Comparison of ENCODE assay signal across 11 mouse cellular contexts in genomic region chr9:122064937-122065673, GRCm38 (mm10). TPM values are rescaled to one million over a fixed set of nuclear protein-coding genes. Genes with fewer than 3 reads are reported as not detected.
A peak's percentile ranks its signal among the peaks of the same experiment; 100 is the strongest.
DNase-seq lines count a peak whose midpoint lies in the region; ATAC-seq and TF ChIP-seq lines count a peak whose summit lies in the region.
"Had no signal": no experiment of that assay in that cellular context is flagged by ENCODE, and none has a peak within 500 bp of the region (broad histone marks: within the 10 kb centered on the region; RNA-seq: fewer than 3 reads in every experiment).

No protein-coding gene starts in this region.

- no peak overlapping the region for H3K9ac ChIP-seq in embryonic facial prominence, embryonic 15.5 days
- H3K9ac ChIP-seq in lung, embryonic 16.5 days (ENCODE audit: low read length): no peak overlapping the region

- no peak for TF ChIP-seq POLR2A in thymus, adult 2 months (IDR thresholded peaks at IDR 0.05; ENCODE audit: control insufficient read depth, extremely low read depth, insufficient read depth, low read length, poor library complexity)

- H3K27ac ChIP-seq in embryonic facial prominence, embryonic 15.5 days (replicated peaks): no peak overlapping the region
- peak overlapping the region; percentile 49 for H3K27ac ChIP-seq in lung, embryonic 16.5 days (ENCODE audit: low read length)
- H3K27ac ChIP-seq in thymus, adult 2 months (ENCODE audit: control insufficient read depth, insufficient read depth, low read length): no peak overlapping the region

- H3K4me1 ChIP-seq in embryonic facial prominence, embryonic 15.5 days: no peaks in the 10 kb centered on the region
- peaks cover 8% of the 10 kb centered on the region for H3K4me1 ChIP-seq in lung, embryonic 16.5 days (replicated peaks; ENCODE audit: control insufficient read depth, insufficient read depth, low read length)
- no peaks in the 10 kb centered on the region for H3K4me1 ChIP-seq in thymus, adult 2 months (replicated peaks; ENCODE audit: control insufficient read depth, insufficient read depth, low read length)

- H3K4me3 ChIP-seq in embryonic facial prominence, embryonic 15.5 days (replicated peaks): no peak overlapping the region
- H3K4me3 ChIP-seq in lung, embryonic 16.5 days (ENCODE audit: low read length): no peak overlapping the region
- H3K4me3 ChIP-seq in thymus, adult 2 months (ENCODE audit: control insufficient read depth, insufficient read depth, low read length): no peak overlapping the region
- H3K4me3 ChIP-seq: myocyte had no signal

- no peak for TF ChIP-seq CTCF in thymus, adult 2 months (IDR thresholded peaks at IDR 0.05; ENCODE audit: borderline replicate concordance, control insufficient read depth, extremely low read depth, insufficient read depth, low read length, poor library complexity)

- peak; percentile 29; the same call in 1 of the 2 replicates for ATAC-seq in embryonic facial prominence, embryonic 15.5 days (ENCODE audit: insufficient number of reproducible peaks, low FRiP score, low TSS enrichment, low read depth)
- ATAC-seq in lung, embryonic 16.5 days (ENCODE audit: low read depth): peak; percentile 83

- WGBS in embryonic facial prominence, embryonic 15.5 days: 70% methylated on average over 13 of the region's 13 CpGs
- 61% methylated on average over 13 of the region's 13 CpGs for WGBS in lung, embryonic 16.5 days
- WGBS in thymus, adult 2 months: 93% methylated on average over 13 of the region's 13 CpGs

- DNase-seq in gastrocnemius, adult 18-20 months (ENCODE audit: low spot score): peak; percentile 34
- no peak for DNase-seq in gastrocnemius, adult 8-10 months (ENCODE audit: low spot score in 2 of 2)
- DNase-seq in heart, postnatal 4 days: peak; percentile 43
- no peak for DNase-seq in urinary bladder, postnatal 10 days (ENCODE audit: low spot score)
- DNase-seq in right cerebral cortex, postnatal 25 days: no peak
- no peak for DNase-seq in thymus, adult 2 months
- DNase-seq: left cerebral cortex, postnatal 4 days; spleen, adult 18-20 months had no signal

- no peaks in the 10 kb centered on the region for H3K9me3 ChIP-seq in embryonic facial prominence, embryonic 15.5 days (replicated peaks)
- no peaks in the 10 kb centered on the region for H3K9me3 ChIP-seq in lung, embryonic 16.5 days (ENCODE audit: control insufficient read depth, low read length)

- no peak overlapping the region for H3K4me2 ChIP-seq in embryonic facial prominence, embryonic 15.5 days (replicated peaks)
- no peak overlapping the region for H3K4me2 ChIP-seq in lung, embryonic 16.5 days (ENCODE audit: low read depth, low read length)

- no peaks in the 10 kb centered on the region for H3K36me3 ChIP-seq in embryonic facial prominence, embryonic 15.5 days
- H3K36me3 ChIP-seq in lung, embryonic 16.5 days (ENCODE audit: control insufficient read depth, insufficient read depth, low read length): no peaks in the 10 kb centered on the region
- H3K36me3 ChIP-seq in thymus, adult 2 months (ENCODE audit: control insufficient read depth, insufficient read depth, low read length): no peaks in the 10 kb centered on the region

- H3K27me3 ChIP-seq in embryonic facial prominence, embryonic 15.5 days: no peaks in the 10 kb centered on the region
- no peaks in the 10 kb centered on the region for H3K27me3 ChIP-seq in lung, embryonic 16.5 days (ENCODE audit: control insufficient read depth, insufficient read depth, low read depth, low read length)
- H3K27me3 ChIP-seq in thymus, adult 2 months (ENCODE audit: control insufficient read depth, insufficient read depth, low read length): no peaks in the 10 kb centered on the region

RNA-seq across cellular contexts. Expression of gene Snrk, which starts 52.0 kb away (rescaled TPM):
- 10 to 100 TPM; 45.3 to 58.3 TPM for total RNA-seq in gastrocnemius, adult 18-20 months (2021)
- 10 to 100 TPM; 37.1 to 69.7 (median 59.6) TPM for total RNA-seq in gastrocnemius, adult 8-10 months (2022)
- 61.5 and 63.1 TPM in 2 replicates for polyA plus RNA-seq in embryonic facial prominence, embryonic 15.5 days (2015; fragmentation: Nextera tagmentation; extraction: Ambion mirVana)
- 10 to 100 TPM; 77.8 to 78.7 TPM for total RNA-seq in heart, postnatal 4 days (2021)
- polyA plus RNA-seq in lung, embryonic 16.5 days (2015; fragmentation: Nextera tagmentation; extraction: Ambion mirVana): 93.3 and 96.3 TPM in 2 replicates
- 50.0 and 54.2 TPM in 2 replicates for polyA plus RNA-seq in thymus, adult 2 months (2012; rRNA removed)

Comparison
In these comparisons a context has a peak if more than half of its experiments do, and no peak if none do; other contexts are left out.
1. DNase-seq: peak in gastrocnemius, adult 18-20 months (single experiment) and heart, postnatal 4 days (single experiment); none in gastrocnemius, adult 8-10 months (0 of 2), urinary bladder, postnatal 10 days (single experiment), right cerebral cortex, postnatal 25 days (single experiment) and thymus, adult 2 months (single experiment).